Mouse (Mus musculus) cerebellum, adult (tissue): ENCODE results near the gene Lemd1.

Experiments
- ATAC-seq: cut with Nextera tagmentation; 2 replicates; pipeline ENCODE4 v1.9.2; 2017; ENCODE audit warnings: mild to moderate bottlenecking, moderate library complexity, mixed read lengths; ENCODE audit not compliant: insufficient number of reproducible peaks, low FRiP score, low TSS enrichment

The Lemd1 gene

DNA sequence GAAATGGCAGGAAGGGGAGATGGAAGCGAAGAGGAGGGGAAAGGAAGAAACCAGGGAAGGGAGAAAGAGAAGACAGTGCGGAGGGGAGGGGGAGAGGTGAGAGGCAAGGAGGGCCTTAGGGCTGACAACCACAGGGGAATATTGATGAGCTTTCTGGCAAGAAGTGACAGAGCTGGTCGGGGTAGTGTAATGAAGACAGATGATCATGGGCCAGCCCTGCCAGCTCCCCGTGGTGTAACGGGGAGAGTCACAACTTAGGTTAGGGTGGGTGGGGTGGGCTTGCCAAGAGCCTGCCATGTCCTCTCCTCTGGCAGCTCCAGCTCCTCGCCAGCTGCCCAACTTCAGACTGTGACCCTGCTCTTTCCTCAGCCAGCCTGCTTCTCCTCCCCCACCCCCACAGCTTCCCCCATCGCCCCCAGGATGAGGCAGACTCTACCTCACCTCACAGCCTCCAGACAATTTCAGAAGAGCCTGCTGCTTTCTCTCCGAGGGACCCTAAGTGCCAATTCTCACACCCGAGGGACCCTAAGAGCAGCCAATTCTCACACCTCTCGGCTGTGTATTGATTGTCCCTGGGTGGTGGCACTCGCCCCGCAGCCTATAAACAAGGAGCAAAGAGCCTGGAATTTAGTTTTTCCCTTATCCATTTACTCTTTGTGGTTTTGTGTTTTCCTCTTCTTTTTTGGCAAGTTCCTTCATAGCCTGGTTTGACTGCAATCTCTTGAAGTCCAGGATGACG lies 26.3 kb upstream of the Lemd1 start:
- ATAC-seq, result no peak

DNA sequence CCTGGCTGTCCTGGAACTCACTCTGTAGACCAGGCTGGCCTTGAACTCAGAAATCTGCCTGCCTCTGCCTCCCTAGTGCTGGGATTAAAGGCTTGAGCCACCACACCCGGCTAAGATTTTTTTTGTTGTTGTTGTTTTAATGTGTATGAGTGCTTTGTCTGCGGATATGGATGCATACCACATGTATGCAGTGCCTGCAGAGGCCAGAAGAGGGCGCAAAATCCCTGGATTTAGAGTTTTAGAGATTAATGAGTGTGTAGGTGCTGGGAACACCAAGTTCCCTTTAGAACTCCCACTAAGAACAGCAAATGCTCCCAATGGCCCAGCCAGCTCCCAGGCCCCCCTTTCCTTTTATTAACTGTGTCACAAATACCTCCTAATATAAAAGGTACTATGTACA lies 25.4 kb upstream of the Lemd1 start:
- no peak for ATAC-seq

DNA sequence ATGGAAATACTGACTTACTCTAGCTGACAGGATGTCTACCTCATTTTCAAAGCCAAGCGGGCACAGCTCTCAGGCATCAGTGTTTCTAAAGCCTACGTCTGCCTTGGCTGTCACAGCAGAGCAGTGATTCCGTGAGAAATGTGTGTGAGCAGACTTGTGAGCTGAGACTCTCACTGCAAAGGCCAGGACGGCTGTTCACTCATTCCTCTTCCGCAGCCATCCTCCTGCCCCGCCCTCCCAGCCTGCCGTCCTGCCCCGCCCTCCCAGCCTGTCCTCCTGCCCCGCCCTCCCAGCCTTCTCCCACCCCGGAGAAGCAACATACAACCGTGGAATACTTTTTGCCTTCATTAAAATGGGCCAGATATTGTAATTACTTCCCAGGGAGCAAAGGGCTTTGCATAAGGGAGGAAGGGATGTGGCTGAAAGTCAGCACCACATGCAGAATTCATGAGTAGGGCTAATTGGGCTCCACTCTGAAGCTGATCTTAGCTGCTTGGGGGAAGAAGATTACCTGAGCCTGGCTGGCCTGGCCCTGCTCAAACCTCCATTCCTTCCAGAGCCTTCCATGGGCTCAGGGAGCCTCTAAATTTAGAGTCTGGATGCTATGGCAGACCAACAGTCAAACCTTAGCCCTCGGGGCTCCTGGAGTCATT lies 23.0 kb upstream of the Lemd1 start:
- no peak for ATAC-seq

DNA sequence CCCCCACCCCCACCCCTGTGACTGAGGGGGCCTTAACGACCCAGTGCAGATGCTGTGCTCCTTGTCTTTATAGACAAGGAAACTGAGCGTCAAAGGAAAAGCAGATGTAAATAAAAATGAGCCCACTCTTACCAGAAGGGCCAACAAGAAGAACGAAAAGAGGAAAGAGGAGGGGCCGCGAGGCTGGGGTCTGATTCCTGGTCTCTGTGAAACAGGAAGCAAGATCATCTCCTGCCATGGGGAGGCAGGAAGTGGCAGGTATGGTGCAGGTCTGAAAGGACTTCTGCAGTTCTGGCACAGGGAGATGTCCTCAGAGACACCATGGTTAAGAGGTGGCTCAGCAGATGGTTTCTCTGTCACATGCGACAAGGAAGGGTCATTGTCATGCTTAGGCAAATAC lies 20.5 kb upstream of the Lemd1 start:
- no peak for ATAC-seq

DNA sequence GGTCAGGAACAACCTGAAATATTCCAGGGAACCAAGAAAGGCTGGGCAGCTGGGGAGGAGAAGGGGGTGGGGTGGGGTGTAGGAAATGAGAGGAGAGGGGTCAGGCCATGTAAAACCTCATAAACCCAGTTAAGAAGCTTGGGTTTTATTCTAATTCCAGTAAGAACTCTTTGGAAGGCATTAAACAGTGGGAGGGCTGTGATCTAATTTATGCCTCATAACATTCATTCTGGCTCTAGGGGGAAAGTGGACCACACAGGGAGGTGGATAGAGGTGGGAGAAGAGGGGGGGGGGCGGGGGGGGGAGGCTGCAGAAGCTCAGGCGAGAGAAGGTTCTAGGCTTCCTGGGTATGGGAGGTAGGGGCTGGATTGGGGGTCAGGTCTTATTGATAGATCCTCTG lies 19.6 kb upstream of the Lemd1 start:
- ATAC-seq, result no peak

DNA sequence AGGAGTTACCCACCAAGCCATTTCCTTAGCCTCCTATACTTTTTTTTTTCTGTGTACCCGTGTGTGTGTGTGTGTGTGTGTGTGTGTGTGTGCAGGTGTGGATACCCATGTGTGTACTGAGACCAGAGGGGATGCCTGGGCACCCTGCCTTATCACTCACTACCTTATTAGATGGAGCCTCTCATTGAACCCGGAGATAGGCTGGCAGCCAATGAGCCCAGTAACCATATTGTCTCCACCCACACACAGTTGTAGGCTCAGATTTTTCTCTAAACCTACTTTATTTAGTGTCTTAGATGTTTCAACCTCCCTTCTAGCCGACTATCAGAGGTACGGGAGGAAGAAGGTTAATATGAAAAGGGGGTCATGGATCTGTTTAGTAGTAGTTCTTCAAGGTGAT lies 4.9 kb upstream of the Lemd1 start:
- no peak for ATAC-seq

DNA sequence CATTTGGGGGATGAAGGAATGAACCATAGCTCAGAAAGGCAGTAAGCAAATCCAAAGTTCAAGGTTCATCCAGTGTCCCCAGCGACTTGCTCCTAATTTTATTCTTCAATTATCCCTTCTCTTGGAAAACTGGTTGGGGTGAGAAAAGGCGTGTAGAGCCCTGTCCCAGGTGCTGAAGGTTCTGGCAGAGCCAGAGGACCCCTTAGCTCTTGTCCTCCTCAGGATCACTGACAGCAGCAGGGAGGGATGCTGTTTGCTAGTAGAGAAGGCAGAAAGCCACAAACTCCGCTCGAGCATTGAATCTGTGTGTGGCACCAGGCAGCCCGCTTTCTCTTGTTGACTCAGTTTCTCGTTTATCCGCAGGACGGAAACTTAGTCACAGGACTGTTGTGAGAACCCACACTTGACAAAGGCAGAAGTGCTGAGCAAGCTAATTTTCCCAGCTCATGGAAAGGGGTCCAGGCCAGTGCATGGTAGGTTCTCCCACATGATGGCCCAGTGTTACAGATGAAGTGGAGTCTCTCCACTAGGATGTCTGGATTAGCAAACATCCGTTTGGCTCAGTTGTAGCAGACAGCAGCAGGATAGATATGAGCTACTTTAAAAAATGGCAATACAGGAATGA lies 2.7 kb upstream of the Lemd1 start:
- no peak for ATAC-seq

DNA sequence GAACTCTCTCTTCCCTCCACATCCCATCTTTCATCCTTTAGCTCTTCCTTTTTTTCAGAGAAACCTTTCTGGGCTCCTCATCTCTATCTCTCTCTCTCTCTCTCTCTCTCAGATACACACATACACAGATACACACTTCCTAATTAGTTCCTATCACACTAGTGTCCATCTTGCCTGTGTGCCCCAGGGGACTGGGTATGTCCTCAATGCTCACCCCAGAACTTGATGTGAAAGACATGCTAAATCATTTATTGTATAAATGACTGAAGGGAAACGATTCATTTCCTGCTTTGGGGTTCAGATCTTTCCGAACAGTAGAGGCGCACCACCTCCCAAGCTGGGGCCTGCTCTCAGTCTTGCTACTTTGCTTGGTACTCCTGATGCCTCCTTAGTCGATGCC lies 2.0 kb upstream of the Lemd1 start:
- ATAC-seq, result no peak

DNA sequence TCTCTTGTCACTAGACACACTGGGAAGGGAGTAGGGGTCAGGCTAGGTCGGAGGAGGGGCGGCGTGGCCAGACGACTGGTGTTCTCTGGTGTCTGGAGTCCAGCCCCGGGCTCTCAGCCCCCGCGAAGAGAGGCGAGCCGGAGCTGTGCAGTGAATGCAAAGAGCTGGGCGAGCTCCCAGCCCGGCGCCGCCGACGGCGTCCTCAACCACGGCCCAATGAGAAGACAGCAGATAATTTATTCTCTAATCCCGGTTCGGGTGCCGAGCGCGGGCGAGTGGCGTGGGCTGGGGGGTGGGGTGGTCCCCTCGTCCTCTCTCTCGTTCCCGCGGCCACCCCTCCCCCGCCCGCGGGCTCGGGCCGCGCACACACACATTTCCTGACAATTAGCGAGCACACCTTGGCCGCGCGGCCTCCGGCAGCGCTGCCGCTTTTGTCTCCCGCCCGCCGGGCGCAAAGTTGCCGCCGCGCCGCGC lies 1.2 kb upstream of the Lemd1 start:
- no peak for ATAC-seq

DNA sequence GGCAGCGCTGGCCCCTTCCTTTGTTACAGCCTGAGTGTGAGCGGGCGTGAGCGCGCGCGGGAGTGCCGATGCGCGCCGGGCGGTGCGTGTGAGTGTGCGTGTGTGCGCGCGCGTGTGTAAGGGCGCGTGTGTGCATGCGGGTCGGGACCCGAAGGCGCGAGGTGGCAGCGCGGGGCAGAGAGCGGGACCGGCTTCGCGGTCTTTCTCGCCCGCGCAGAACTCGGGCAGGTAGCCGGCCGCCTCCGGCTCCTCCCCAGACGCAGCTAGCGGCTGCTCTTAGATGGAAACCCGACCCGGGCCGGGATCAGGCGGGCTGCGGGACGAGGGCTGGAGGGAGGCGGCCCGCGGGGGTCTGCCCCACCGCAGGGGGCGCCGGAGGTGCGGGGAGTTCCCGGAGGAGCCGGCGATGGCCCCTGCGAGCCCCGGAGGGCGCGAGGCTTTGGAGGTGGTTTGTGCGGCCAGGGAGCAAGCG lies 574 bp upstream of the Lemd1 start:
- no peak for ATAC-seq

DNA sequence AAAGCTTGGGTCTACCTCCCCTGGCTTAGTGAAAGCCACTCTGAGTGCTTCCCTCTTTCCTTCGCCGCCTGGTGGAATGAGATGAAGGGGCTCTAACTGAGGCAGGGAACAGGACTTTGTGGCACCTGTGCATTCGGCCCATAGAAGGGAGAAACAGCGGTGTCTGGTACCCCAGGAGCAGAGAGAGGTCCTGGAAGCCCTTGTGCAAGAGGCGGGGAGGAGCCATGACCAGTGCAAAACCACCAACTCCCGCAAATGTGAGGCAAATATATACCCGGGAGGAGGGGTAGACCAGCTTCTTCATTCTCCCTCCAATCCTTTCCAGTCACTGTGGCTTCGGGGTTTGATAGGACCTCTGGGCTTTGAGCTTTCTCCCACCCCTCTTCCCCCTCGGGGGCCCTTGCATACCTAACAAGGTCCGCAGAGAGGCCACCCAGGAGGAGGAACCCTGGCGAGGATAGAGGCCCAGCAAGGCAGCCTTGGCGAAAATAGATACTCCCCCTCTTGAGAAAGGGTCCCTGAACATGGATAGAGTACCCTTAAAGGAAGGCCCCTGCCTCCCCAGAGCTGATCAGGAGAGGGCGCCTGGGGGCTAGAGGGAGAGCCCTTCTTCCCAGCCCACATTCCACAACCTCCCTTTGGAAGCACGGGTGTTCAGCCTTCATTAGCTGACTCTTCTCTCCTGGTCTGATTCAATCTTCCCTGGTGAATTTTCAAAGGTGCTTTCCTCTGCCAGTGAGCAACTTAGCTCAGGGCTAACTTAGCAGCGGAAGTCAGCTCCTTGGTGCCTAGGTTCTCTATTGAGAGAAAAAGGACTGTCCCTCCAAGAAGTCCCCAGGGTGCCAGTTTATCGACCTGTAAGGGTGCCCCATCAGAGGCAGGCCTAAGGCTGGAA lies 802 bp downstream of the Lemd1 start:
- no peak for ATAC-seq

DNA sequence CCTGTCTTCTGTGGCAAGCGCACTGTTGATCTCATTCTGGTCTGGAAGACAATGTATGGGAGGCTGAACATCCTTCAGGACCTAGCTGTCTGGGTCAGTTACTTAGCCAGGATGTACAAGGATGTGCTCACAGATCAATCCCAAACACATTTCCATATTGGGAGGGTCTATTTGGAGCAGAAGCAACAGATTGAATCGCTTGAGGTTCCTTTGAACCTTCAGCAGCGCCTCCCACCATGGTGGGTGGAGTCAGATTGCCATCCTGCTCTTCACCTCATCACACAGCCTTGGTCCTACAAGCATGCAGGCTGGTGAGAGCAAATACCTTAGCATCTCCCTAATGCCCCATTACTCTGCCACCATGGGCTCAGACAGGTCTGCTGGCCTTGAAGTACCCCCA lies 2.6 kb downstream of the Lemd1 start:
- ATAC-seq, result no peak

DNA sequence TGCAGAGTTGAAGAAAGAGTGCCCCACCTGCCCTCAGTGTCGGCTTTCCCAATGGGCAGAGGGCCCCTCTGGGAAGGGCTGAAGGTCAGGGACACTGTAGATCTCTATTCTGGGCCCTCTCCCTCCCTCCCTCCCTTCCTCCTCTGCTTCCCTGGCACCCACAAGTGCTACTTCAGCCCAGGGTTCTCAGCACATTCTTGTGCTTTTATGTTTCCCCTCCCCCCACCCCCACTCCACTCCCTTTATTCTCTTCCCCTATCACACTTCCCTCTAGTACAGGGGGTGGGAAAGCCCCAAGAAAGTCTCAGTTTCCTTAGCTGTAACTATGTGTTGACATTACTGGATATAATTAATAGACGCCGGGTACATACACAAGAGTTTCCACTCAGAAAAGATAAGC lies 3.4 kb downstream of the Lemd1 start:
- ATAC-seq, result no peak

DNA sequence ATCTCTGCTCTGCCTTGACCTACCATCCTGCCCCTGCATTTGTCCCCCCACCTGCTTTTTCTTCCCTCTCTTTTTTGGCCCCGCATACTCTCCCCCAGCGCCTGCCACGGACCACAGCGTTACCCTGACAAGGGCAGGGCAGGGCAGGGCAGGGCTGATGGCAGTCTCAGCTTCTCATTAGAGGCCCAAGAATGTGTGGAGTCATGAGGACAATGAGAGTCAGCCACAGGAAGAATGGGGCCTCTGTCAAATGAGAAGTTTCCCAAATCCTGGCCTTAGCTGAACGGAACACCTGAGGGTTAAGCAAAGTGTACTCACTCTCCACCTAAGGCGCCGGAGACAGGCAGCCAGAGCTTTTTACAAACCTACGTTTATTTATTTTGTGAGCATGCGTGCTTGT lies 3.9 kb downstream of the Lemd1 start:
- ATAC-seq, result no peak

DNA sequence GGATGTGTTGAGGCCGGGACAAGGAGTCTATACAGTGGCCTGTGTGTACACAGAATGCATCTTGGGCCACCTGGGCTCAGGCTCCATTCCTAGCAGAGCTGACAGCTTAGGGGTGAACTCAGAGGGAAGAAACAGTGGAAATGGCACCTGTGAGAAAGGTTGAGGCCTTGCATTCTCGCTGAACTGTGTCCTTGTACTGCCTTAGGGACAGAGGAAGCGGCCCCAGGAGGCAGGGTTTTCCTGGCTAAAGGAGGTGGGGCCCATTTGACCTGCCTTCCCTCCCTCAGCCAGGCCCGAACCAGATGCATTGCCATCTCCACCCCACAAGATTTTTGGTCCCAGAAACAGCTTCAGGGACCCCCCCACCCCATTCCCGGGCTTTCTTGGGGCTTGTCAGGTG lies 4.5 kb downstream of the Lemd1 start:
- no peak for ATAC-seq

DNA sequence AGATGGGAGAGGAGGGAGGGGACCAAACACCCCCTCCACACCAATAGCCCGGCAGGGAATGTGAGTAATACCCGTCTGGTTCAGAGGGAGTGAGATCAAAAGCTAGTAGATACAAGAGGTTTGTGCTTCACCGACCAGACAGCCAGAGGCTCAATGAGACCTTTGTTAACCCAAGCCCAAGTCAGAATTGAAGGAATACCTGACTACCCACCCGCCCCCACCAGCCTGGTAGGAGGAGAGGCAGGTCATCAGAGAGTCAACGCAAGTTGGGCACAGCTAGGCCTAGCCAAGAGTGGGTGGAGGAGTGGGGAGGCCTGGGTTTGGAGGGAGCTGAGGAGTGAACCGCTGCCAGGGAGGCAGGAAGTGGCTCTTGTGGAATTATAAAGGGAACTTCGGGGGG lies 5.1 kb downstream of the Lemd1 start:
- no peak for ATAC-seq

DNA sequence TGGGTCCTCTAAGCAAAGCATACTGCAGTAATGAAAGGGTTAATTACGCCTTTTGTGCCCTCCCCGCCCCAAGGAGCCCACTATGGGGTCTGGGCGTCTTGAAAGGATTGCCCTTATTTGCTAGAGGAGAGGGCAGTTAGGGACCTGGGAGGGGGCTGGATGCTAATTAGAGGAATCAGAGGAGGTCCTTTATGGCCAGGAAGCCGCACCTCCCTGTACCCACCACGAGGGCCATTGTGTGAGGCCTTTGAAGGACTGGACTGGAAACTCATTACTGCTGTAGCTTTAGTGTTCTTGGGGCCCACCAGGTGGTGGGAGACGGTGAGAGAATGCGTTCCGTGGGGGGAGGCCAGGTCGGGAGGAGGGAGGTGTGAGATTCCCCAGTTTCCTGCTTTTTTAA lies 6.4 kb downstream of the Lemd1 start:
- no peak for ATAC-seq

DNA sequence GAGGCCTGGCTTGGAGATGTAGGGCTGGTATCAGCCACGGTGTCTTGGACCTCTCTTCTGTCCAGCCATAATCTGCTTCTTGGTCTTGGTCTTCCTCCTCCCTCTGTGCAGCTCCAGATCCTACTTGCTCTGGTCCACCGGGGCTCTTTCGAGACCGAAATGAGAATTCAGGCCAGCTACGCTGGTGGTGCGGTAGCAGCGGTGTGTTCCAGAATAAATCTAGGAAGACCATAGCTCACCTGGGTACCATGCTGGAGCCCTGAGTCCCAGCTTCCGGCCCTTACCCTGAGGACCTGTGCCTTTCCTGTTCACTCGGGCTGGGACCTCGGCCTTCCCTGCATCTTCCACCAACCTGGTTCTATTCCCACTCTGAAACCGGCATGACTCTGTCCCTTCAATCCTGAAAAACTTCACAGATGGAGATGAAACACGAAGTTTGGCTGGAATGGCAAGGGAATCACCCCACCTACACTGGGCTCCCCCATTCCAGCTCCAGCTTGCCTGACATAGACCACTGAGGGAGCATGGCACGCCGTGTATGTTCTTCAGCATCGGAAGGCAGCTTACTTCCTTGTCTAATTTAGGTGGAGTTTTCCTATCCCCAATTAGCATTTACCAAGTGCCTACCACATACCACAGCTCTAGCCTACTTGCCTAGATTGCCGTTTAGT lies 7.3 kb downstream of the Lemd1 start:
- ATAC-seq, result no peak

DNA sequence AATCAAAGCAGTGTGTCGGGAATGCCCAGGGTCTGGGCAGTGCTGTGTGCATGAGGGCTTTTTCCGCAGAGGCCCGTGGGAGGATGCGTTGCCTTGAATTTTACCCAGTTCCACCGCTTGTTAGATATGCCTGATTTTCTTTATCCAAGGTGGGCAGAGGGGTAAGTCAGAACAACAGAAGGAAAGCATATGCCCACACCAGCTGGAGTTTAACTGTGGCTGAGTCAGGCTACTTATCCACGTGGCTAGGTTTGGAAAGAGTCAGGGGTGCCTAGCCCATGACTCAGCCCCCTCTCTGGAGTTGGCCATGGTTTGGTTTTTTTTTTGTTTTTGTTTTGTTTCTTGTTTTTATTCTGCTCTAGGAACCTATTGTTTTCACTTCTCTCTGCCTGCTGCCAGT lies 8.0 kb downstream of the Lemd1 start:
- ATAC-seq, result no peak

DNA sequence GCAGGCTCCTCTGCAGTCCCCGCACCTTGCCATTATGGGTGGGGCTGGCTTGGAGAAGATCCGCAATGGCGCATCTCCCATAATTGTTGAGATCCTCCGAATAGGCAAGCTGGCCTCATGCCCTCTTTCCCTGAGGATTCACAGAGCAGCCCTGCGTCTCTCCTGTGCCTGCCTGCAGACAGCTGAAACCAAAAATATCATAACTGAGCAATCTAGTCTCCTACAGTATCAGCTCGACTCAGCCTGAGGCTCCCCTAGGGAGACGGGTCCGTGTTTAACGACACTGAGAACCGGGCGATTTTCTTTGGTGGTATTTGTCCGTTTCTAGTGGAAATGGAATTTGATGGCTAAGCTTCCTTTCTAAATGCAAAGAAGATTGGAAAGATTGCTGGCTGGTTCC lies 8.7 kb downstream of the Lemd1 start:
- ATAC-seq, result no peak
